Mouse (Mus musculus) lung, postnatal 36 days (tissue): Measurements from ENCODE around the gene Pik3r5.

Experiments used
- DNase-seq: peaks from one replicate; pipeline ENCODE4 v3.0.0; 2022; ENCODE audit warnings: mixed read lengths

The Pik3r5 gene

GRCm38 (mm10) chr11:68531941-68532535 lies 100.1 kb downstream of the Pik3r5 start:
- peak; percentile 26 for DNase-seq

- DNase-seq: no peak
Observed at GRCm38 (mm10) chr11:68532773-68533172, 100.9 kb downstream of the Pik3r5 start.

- DNase-seq: no peak
Observed at GRCm38 (mm10) chr11:68533971-68534475, 102.1 kb downstream of the Pik3r5 start.

- no peak for DNase-seq
Observed at GRCm38 (mm10) chr11:68536026-68536425, 104.1 kb downstream of the Pik3r5 start.

GRCm38 (mm10) chr11:68536465-68536864 lies 104.5 kb downstream of the Pik3r5 start:
- no peak for DNase-seq

GRCm38 (mm10) chr11:68539621-68540020 lies 107.7 kb downstream of the Pik3r5 start:
- DNase-seq: no peak

- peak; percentile 34 for DNase-seq
Observed at GRCm38 (mm10) chr11:68544554-68544953, 112.6 kb downstream of the Pik3r5 start.

GRCm38 (mm10) chr11:68545172-68545571 lies 113.3 kb downstream of the Pik3r5 start:
- DNase-seq: no peak

GRCm38 (mm10) chr11:68545682-68546222 lies 113.8 kb downstream of the Pik3r5 start:
- no peak for DNase-seq
